Mouse (Mus musculus) ES-E14 (cell line): ENCODE data around the gene Cblc. TPM values are rescaled to one million over a fixed set of nuclear protein-coding genes. Genes with fewer than 3 reads are reported as not detected.
"Not testable (repeated sequence)": the region's sequence is repeated elsewhere in the genome, so short reads cannot be mapped to it uniquely, and the experiment has no call there.

Source experiments
- DNase-seq: peaks from one replicate; pipeline ENCODE4 v3.0.0-alpha.2; 2013; ENCODE audit warnings: low read depth, low spot score
- H3K27ac ChIP-seq: 2 replicates; pipeline ENCODE4 v1.5.1; 2012; ENCODE audit warnings: low read depth, mild to moderate bottlenecking, low read length, moderate library complexity, mixed read lengths; ENCODE audit not compliant: poor library complexity, insufficient read depth, severe bottlenecking
- H3K36me3 ChIP-seq: 2 replicates; pipeline ENCODE4 v1.6.1; 2012; ENCODE audit warnings: mild to moderate bottlenecking, low read length, moderate library complexity, mixed read lengths; ENCODE audit not compliant: control insufficient read depth, poor library complexity, insufficient read depth, severe bottlenecking
- H3K4me1 ChIP-seq, 2 experiments: fragments of 150-350 bp in 1 of 2; sonication (generic) in 1 of 2; 2 replicates each; pipeline ENCODE4 v1.6.1; 2012; ENCODE audit warnings: low read length in 2 of 2, mild to moderate bottlenecking in 1 of 2, mixed read lengths in 1 of 2; ENCODE audit not compliant: control insufficient read depth in 2 of 2, insufficient read depth in 2 of 2, poor library complexity in 1 of 2
- H3K4me3 ChIP-seq, 2 experiments: fragments of 150-350 bp in 1 of 2; sonication (generic) in 1 of 2; 2 replicates each; pipeline ENCODE4 v1.5.1; 2012; ENCODE audit warnings: low read length in 2 of 2, low read depth in 1 of 2, mild to moderate bottlenecking in 1 of 2, mixed read lengths in 1 of 2; ENCODE audit not compliant: insufficient read depth in 1 of 2, poor library complexity in 1 of 2, severe bottlenecking in 1 of 2
- H3K9ac ChIP-seq: 2 replicates; pipeline ENCODE4 v1.6.1; 2012; ENCODE audit warnings: low read depth, mild to moderate bottlenecking, low read length, mixed read lengths; ENCODE audit not compliant: poor library complexity, insufficient read depth, severe bottlenecking
- H3K9me3 ChIP-seq: fragments of 150-350 bp; sonication (generic); 2 replicates; pipeline ENCODE4 v1.6.1; 2012; ENCODE audit warnings: low read depth, mild to moderate bottlenecking, low read length; ENCODE audit not compliant: control insufficient read depth, insufficient read depth
- CHD2 ChIP-seq: IDR thresholded peaks from 2 replicates; pipeline ENCODE4 v1.6.1; 2014; ENCODE audit warnings: mild to moderate bottlenecking, low read depth, low read length, inconsistent platforms
- HCFC1 ChIP-seq: IDR thresholded peaks from 2 replicates; pipeline ENCODE4 v1.6.1; 2012; ENCODE audit warnings: low read length, inconsistent platforms, borderline replicate concordance; ENCODE audit not compliant: insufficient read depth
- MAFK ChIP-seq: IDR thresholded peaks from 2 replicates; pipeline ENCODE4 v1.6.1; 2014; ENCODE audit warnings: mild to moderate bottlenecking, low read depth, low read length, inconsistent platforms; ENCODE audit not compliant: insufficient read depth
- ZC3H11A ChIP-seq: IDR thresholded peaks from 2 replicates; pipeline ENCODE4 v1.6.1; 2012; ENCODE audit warnings: low read depth, mild to moderate bottlenecking, inconsistent platforms, low read length, borderline replicate concordance
- ZNF384 ChIP-seq: IDR thresholded peaks from 2 replicates; pipeline ENCODE4 v1.6.1; 2012; ENCODE audit warnings: low read depth, low read length, inconsistent platforms
- in situ Hi-C, 2 experiments: fragments of 600-800 bp; cut with MboI; formaldehyde crosslinking; loops; one replicate each; pipeline ENCODE4 v1.15.1; 2025; ENCODE audit warnings: low sequenced_read_pairs in 2 of 2, inconsistent platforms in 1 of 2; ENCODE audit not compliant: unreplicated experiment in 2 of 2
- total RNA-seq: library from RNA; depleted of rRNA; stranded (reverse); fragments of 300-350 nt; gene quantifications from 2 replicates; pipeline ENCODE4 v1.2.3, GENCODE M21; 2012

Gene Cblc
- total RNA-seq, 1 experiment = 3.5 TPM

- Histone ChIP-seq H3K4me1 (peaks cover 0 to 2% of the 10 kb centered on the region in 2 experiments; a peak in 1 of 4 replicates), H3K4me3 (no peak overlapping the region)
- in situ Hi-C loops = no loop called here
These were observed 1.4 kb downstream of the Cblc start for GRCm38 (mm10) chr7:19795236-19795635.

GRCm38 (mm10) chr7:19792701-19793630, 3.6 kb downstream of the Cblc start:
- H3K36me3 ChIP-seq = no peaks in the 10 kb centered on the region; the same call in 1 of the 2 replicates
- H3K4me3 ChIP-seq = no peak overlapping the region
- DNase-seq = no peak
- no peak overlapping the region for H3K27ac ChIP-seq
- H3K9me3 ChIP-seq = no peaks in the 10 kb centered on the region
- in situ Hi-C loops = no loop called here
- peaks cover 0 to 2% of the 10 kb centered on the region in 2 experiments; a peak in 1 of 4 replicates for H3K4me1 ChIP-seq
- no peak overlapping the region for H3K9ac ChIP-seq
- TF ChIP-seq ZC3H11A (no peak), HCFC1 (no peak), ZNF384 (no peak), MAFK (no peak), CHD2 (no peak)

More at GRCm38 (mm10) chr7:19795236-19795635, 1.4 kb downstream of the Cblc start:
- Histone ChIP-seq H3K9ac (no peak overlapping the region), H3K27ac (no peak overlapping the region), H3K36me3 (no peaks in the 10 kb centered on the region), H3K9me3 (no peaks in the 10 kb centered on the region)
- no peak for DNase-seq
- TF ChIP-seq ZNF384 (no peak), ZC3H11A (no peak), HCFC1 (no peak)

GRCm38 (mm10) chr7:19791504-19791903, 5.1 kb downstream of the Cblc start:
- DNase-seq, H3K9ac ChIP-seq, H3K4me1 ChIP-seq, H3K4me3 ChIP-seq, H3K27ac ChIP-seq, in situ Hi-C loops, H3K9me3 ChIP-seq, H3K36me3 ChIP-seq: not testable (repeated sequence)

- peak; percentile 80 for DNase-seq
- peak overlapping the region in 1 of 2 experiments; percentile 47; a peak in 1 of 4 replicates for H3K4me3 ChIP-seq
- H3K9me3 ChIP-seq = no peaks in the 10 kb centered on the region
- H3K4me1 ChIP-seq = peaks cover 0 to 3% of the 10 kb centered on the region in 2 experiments; a peak in 2 of 4 replicates
- in situ Hi-C loops = loop anchor here in 1 of 2 experiments (5.0 kb wide), 1 partner anchor 43 kb away; no protein-coding TSS in a partner anchor
- no peaks in the 10 kb centered on the region; the same call in 1 of the 2 replicates for H3K36me3 ChIP-seq
- no peak overlapping the region for H3K27ac ChIP-seq
- TF ChIP-seq ZNF384 (no peak), MAFK (no peak), CHD2 (no peak), ZC3H11A (no peak), HCFC1 (no peak)
- H3K9ac ChIP-seq = 0 out of 2 replicates have a peak overlapping the region, but pooled peaks have one; percentile 13
These were observed 6.7 kb downstream of the Cblc start for GRCm38 (mm10) chr7:19789904-19790347.
